Mouse (Mus musculus): ENCODE results near the gene Tm6sf1.
"Not testable (repeated sequence)": the region's sequence is repeated elsewhere in the genome, so short reads cannot be mapped to it uniquely, and the experiment has no call there.

The Tm6sf1 gene

GRCm38 (mm10) chr7:81858968-81859721 lies at the start of gene Tm6sf1:
Gene Tm6sf1, plus strand, starts transcription at chr7:81859001.
- in situ Hi-C loops (cut with MboI, MseI), result no loop called here

- in situ Hi-C loops (cut with MboI, MseI), result no loop called here
Measured at GRCm38 (mm10) chr7:81824906-81825305, 33.9 kb upstream of the Tm6sf1 start.

GRCm38 (mm10) chr7:81825381-81825780 lies 33.4 kb upstream of the Tm6sf1 start:
- in situ Hi-C loops (cut with MboI, MseI), result no loop called here

DNA sequence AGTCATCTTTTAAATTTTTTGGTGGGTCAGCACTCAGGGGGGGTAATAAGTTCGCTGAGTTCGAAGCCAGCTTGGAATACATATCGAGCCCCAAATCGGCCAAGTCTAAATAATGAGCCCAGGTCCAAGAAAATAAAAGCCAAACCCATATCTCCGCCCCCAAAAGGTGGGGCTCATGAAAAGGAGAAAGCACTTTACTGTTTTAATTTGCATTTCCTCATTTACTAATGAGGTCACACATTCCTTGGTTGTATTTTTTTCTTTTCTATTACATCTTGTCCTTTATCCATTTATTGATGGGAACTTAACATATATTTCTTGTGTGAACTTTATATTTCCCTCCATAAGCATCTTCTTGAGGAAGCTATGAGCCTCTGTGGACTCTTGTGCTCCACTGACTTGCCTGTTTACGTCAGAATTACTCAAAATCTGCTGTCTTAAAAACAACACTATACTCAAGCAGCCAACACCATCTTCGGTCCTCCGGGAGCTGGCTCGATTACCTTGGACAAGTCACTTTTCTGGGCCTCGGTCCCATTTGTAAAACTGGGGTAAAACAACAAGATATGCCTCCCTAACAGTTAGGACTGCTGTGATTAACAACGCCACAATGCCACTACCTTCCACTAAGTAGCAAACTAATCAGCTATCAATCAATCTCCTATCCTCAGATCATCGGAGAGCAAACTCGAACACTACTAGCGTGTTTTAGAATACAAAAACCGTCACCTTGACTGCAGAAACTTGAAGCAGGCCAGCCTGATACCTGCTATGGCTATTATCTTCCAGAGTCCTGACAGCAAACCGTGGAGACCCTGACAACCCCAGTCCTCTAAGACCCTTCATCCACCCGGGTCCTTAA lies 30.8 kb upstream of the Tm6sf1 start:
- in situ Hi-C loops (cut with MboI, MseI), result no loop called here

- in situ Hi-C loops (cut with MboI, MseI), result no loop called here
Measured at GRCm38 (mm10) chr7:81828681-81829378, 30.0 kb upstream of the Tm6sf1 start.

- in situ Hi-C loops (cut with MboI, MseI), result no loop called here
Measured at GRCm38 (mm10) chr7:81829379-81829894, 29.4 kb upstream of the Tm6sf1 start, which contains the start of gene Btbd1. Gene Btbd1, minus strand, starts transcription at chr7:81829431.

GRCm38 (mm10) chr7:81834847-81835246 lies 24.0 kb upstream of the Tm6sf1 start:
- in situ Hi-C loops (cut with MboI, MseI), result no loop called here

GRCm38 (mm10) chr7:81835430-81835829 lies 23.4 kb upstream of the Tm6sf1 start:
- in situ Hi-C loops (cut with MboI, MseI), result no loop called here

GRCm38 (mm10) chr7:81837771-81838170 lies 21.0 kb upstream of the Tm6sf1 start:
- in situ Hi-C loops (cut with MboI, MseI), result not testable (repeated sequence)

DNA sequence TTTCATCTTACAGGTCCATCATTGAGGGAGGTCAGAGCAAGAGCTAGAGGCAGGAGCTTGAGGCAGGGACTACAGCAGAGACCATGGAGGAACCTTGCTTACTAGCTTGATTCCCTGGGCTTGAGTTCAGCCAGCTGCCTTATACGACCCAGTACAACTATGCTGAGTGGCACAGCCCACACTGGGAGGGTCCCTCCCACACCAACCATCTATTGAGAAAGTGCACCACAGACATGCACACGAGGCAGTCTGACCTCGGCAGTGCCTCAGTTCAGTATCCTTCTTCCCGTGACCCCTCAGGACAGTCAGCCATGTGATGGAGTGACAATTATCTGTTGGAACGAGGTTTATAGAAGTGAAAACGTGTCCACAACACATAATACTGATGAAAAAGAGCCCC lies 19.1 kb upstream of the Tm6sf1 start:
- in situ Hi-C loops (cut with MboI, MseI), result no loop called here

GRCm38 (mm10) chr7:81840661-81841181 lies 18.1 kb upstream of the Tm6sf1 start:
- in situ Hi-C loops (cut with MboI, MseI), result no loop called here

DNA sequence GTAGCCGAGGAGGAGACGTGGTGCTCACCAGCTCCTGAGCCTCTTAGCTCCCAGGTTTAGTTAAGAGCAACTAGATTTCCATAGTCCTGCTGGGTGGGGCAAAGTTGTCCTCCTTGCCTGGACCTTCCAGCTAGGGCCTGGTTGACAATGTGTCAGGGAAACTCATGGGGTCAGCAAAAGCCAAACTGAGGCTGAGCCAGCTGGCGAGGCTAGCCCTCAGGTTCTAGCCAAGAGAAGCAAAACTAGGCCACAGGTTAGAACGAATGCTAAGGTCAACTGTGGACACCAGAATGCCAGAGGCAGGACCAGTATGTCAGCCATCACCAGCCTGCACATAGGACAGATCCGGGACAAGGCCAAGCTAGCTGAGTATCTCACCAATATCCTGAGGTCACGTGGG lies 17.4 kb upstream of the Tm6sf1 start:
- in situ Hi-C loops (cut with MboI, MseI), result no loop called here

DNA sequence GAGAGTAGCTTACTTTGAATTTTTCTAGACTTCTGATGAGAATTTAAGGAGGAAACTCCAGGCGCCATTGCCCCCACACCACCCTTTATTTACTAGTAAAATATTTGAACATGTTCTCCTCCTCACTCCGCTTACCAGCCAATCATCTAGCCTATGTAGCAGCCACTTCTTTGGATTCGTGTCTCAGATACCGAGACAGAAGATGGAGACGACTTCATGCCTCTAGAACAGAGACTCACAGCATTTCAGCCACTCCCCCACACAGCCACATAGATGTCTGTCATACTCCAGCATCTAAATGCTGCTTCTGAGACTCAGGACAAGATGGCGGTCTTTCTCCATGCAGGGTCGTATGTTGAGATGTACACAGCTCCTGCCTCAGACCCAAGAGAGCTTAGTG lies 16.7 kb upstream of the Tm6sf1 start:
- in situ Hi-C loops (cut with MboI, MseI), result no loop called here

- in situ Hi-C loops (cut with MboI, MseI), result no loop called here
Measured at GRCm38 (mm10) chr7:81842998-81843397, 15.8 kb upstream of the Tm6sf1 start.

GRCm38 (mm10) chr7:81843903-81844302 lies 14.9 kb upstream of the Tm6sf1 start:
- in situ Hi-C loops (cut with MboI, MseI), result no loop called here

GRCm38 (mm10) chr7:81844801-81845200 lies 14.0 kb upstream of the Tm6sf1 start:
- in situ Hi-C loops (cut with MboI, MseI), result no loop called here

DNA sequence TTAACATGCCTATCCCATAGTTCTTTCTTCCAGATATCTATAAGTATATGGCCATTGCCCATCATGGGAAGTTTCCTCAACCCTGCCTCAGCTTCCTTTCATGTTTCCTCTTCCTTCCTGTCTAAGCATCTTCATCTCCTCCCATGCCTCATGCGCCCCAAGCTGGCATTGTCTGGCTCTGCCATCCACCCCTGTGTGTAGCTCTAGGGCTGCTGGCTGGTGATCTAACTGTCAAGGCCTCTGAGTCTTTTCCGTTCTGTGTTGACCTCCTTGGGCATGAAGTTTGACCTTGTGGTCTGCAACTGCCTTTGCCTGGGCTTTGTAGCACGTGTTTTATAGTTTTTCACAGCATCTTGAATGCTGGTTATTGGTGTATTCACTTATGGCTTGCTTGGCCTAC lies 13.5 kb upstream of the Tm6sf1 start:
- in situ Hi-C loops (cut with MboI, MseI), result no loop called here

DNA sequence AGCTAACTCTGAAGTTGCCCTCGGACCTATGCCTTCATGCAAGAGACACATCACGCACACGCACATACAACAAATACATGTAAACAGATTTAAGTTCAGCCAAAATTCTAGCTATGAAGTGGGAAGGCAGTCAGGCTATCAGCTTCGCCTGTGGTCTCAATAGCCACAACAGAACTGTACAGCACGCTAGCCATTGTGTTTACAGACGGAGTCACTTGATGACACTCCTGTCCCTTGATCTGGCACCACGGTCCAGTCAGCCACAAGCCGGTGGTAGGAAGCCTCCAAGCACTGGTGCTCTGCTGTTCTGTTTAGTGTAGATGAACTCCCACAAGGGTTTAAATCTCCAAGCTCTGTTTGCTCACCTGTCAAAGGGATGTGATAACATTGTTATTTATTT lies 12.8 kb upstream of the Tm6sf1 start:
- in situ Hi-C loops (cut with MboI, MseI), result no loop called here

DNA sequence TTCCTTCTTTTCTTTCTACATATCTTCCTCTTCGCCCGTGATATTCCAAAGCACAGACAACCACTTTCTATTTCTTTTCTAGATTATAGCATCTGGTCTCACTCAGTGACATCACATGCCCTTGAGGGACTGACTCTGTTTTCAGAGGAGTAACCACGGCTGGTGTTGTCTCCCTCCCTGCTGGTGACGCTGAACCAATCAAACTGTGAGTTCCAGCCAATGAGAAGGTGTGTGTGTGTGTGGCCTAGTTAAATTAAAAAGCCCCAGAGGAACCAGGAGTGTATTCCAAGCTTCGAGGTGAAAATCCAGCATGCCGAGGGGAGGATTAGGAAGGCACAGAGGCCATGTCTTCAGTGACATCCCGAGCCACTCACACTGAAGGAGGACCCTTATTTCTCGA lies 11.8 kb upstream of the Tm6sf1 start:
- in situ Hi-C loops (cut with MboI, MseI), result no loop called here

GRCm38 (mm10) chr7:81847777-81848176 lies 11.0 kb upstream of the Tm6sf1 start:
- in situ Hi-C loops (cut with MboI, MseI), result no loop called here

DNA sequence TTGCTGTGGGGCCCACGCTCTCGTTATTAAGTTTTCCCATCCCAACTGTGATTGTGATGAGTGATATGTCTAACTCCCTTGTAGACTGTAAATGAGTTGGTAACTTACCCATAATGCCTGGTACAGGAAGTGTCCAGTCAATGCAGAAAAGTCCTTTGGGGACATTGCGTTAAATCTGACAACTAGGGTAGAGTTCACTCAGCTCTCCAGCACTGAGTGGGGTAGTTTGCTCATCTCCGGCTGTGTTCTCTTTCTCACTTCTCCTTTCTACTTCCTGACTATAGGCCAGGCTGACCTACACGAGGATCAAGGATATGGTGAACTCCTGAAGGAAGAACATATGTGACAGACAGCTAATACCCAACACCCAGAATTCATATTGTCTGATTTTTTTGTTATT lies 9.6 kb upstream of the Tm6sf1 start:
- in situ Hi-C loops (cut with MboI, MseI), result no loop called here

GRCm38 (mm10) chr7:81849633-81850032 lies 9.2 kb upstream of the Tm6sf1 start:
- in situ Hi-C loops (cut with MboI, MseI), result no loop called here
